Mouse (Mus musculus) B cell, adult 2 months (primary cell): ENCODE measurements around the gene Oat.

Source experiments
- DNase-seq, 2 experiments: peaks; one replicate each; pipeline ENCODE4 v3.0.0; 2022

The Oat gene

DNA sequence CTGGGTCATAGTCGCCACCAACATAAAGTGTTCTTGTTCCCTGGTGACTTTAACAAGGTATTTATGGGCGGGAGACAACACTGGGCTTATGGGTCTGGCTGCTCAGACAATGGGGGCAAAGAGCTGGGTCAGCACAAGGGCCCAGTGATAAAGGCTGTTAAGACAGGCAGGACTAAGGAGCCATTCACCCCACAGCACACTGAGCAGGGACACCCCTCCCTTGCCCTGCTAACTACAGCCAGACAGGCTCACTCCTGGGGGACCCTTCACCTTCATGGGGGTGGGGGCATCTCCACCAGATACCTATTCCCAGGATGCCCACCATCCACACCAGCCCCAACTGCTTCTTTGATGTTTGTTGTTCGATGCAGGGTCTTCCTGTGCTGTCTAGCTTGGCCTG, 47.0 kb downstream of the Oat start:
- DNase-seq = no peak

DNA sequence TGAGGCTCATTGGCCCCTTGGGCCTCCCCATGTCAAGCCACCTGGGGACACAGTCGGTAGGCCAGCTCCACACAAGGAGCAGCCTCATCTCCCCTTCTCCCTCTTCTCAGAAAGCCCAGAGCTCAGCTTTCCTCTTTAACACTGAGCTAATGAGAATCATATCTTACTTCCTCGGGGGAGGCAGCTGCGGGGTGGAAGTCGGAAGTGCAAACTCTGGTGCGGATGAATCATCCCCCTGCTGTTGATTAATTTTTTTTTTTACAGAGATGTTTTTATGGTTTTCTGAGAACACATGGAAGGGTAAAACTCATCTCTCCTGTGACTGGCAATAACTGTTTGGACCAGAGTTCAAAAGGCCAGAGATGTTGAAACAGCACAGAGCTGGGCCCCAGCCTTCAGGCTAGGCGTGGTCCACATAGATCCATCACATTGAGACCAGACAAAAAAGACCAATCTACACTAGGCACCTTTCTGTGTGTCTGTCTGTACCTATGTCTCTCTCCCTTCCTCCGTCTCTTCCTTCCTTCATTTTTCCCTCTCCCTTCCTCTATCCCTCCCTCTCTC, 62.7 kb downstream of the Oat start:
- DNase-seq = no peak

DNA sequence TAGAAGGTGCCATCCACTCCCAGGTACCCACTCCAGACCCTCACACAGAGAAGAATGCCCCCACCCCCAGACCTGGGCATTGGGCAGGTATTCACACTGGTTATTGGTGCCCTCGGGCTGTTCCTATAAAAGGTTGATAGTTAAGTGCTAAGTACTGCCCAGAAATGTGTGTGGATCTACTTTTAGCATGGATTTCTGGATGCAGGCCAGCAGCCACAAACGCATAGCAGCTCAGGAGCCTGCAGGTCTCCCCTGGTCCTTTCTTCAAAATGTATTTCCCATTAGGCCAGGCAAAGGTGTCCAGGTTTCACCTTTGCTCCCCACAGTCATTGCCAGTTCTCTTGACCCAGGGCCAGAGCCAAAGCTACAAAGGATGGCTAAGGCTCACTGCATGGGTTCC, 67.1 kb downstream of the Oat start:
- DNase-seq = no peak
